Mouse (Mus musculus) left cerebral cortex, adult 8-10 months (tissue): ENCODE data around the gene Plxnb2. TPM values are rescaled to one million over a fixed set of nuclear protein-coding genes. Genes with fewer than 3 reads are reported as not detected.

ENCODE experiments used
- DNase-seq, 2 experiments: peaks; one replicate each; pipeline ENCODE4 v3.0.0; 2022; ENCODE audit warnings: low spot score in 2 of 2
- total RNA-seq, 4 experiments: library from RNA; stranded (reverse); gene quantifications; 2 replicates each; pipeline ENCODE4 v1.2.4; 2022

The Plxnb2 gene
- total RNA-seq, 4 experiments from 2014 or later = 42.6 to 60.9 (median 54.8) TPM

GRCm38 (mm10) chr15:89149271-89150040, 31.1 kb downstream of the Plxnb2 start, which contains the start of gene Mapk11:
Mapk11 (minus strand) TSS chr15:89149628.
- DNase-seq = no peak

GRCm38 (mm10) chr15:89148496-89149270, 31.9 kb downstream of the Plxnb2 start:
- no peak for DNase-seq

DNA sequence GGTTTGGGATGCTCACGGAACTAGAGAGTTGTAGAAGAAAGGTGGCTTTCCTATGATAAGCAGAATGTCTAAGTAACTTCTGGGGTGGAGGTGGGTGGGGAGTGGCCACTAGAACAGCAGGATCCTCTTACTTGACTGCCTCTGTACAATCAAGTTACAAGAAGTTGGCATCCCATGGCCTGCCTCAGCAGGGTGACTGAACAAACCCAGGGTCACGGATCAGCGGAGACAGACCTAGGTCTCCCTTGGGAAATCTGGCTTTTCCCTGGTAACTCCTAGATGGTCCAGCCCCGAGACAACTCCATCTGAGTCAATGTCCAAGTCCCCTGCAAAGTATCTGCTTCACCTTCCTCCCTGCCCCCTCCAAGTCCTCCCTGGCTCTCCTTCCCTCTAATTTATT, 32.7 kb downstream of the Plxnb2 start:
- DNase-seq = no peak

- no peak for DNase-seq
Observed at GRCm38 (mm10) chr15:89147456-89147855, 33.1 kb downstream of the Plxnb2 start.

DNA sequence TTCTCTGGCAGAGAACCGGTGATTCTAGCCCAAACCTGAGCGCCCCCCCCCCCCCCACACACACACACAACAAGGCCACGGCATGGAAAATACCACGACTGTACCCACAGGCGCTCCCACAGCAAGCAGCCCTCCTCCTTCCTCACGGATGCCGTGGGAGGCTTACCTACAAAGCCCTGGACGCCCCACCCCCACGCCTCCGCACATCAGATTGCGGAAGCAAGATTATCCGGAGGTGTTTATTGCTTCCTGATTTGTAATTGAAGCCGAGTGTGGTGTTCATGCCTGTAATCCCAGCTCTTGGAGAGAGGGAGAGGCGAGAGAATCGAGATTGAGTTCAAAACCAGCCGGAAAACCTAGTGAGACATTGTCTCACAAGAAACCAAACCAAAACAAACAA, 33.6 kb downstream of the Plxnb2 start:
- no peak for DNase-seq

DNA sequence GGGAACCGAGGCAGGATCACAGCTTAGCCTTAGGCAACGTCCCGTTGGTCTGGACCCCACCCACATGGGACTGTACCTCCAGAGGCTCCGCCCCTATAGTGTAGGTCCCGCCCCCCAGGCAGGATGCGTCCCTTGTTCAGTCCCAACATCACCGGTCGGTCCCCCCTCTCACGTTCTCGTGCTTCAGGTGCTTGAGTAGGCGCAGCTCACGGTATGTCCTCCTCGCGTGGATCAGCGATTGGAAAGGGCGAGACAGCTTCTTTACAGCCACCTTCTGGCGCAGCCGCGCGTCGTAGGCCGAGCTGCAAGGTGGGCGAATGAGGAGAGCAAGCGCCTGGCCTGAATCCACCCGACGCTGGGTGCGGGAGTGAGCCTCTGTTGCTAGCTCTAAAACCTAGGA, 34.1 kb downstream of the Plxnb2 start:
- DNase-seq = peak; percentile 46 to 86

- DNase-seq = no peak
Observed at GRCm38 (mm10) chr15:89145813-89146350, 34.7 kb downstream of the Plxnb2 start.

GRCm38 (mm10) chr15:89144965-89145364, 35.6 kb downstream of the Plxnb2 start:
- DNase-seq = no peak

- DNase-seq = no peak
Observed at GRCm38 (mm10) chr15:89143134-89143533, 37.5 kb downstream of the Plxnb2 start.

DNA sequence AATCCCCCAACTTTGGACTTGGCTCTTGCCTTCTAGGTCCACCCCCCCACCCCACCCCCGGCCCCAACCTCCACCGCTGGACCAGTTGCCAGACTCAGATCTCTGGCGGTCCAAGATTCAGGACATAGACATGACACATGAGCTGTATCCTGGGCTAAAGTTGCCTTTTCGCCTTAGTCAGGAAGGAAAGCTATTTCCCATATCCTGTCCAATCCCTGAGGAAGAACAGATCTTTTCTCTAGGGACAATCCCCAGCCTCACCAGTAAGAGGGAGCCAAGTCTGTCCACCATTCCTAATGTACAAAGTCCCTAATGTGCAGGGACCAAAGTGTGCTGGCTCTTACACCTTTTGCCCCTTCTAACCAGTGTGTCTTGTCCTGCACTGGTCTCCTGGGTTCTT, 38.7 kb downstream of the Plxnb2 start:
- no peak for DNase-seq

GRCm38 (mm10) chr15:89141443-89141842, 39.1 kb downstream of the Plxnb2 start:
- no peak for DNase-seq

GRCm38 (mm10) chr15:89140659-89141252, 39.8 kb downstream of the Plxnb2 start, which contains the start of gene Mapk12:
Mapk12 (minus strand) TSS chr15:89140703.
- DNase-seq = no peak

- DNase-seq = peak; percentile 54 to 87
Observed at GRCm38 (mm10) chr15:89140048-89140658, 40.4 kb downstream of the Plxnb2 start.

DNA sequence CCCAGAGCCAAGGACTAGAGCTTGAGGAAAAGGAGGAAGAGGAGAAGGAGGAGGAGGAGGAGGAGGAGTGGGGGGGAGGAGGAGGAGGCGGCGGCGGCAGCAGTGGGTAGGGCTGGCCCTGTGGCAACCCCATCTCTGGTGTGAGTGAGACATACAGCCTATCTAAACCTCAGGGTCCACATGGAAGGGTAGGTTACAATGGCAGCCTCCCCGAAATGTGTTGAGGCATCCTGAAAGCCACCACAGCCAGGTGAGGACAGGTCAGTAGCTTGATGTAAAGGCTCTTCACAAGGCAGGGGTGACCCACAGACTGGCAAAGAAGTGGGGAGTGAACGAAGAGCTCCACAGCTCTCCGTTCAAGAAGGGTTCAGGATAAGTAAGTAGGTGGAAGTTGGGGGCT, 42.1 kb downstream of the Plxnb2 start:
- no peak for DNase-seq

- DNase-seq = no peak
Observed at GRCm38 (mm10) chr15:89138046-89138405, 42.6 kb downstream of the Plxnb2 start.

GRCm38 (mm10) chr15:89137378-89138045, 43.1 kb downstream of the Plxnb2 start:
- DNase-seq = no peak

- no peak for DNase-seq
Observed at GRCm38 (mm10) chr15:89136461-89137155, 44.0 kb downstream of the Plxnb2 start.

- no peak for DNase-seq
Observed at GRCm38 (mm10) chr15:89131316-89131715, 49.3 kb downstream of the Plxnb2 start.

DNA sequence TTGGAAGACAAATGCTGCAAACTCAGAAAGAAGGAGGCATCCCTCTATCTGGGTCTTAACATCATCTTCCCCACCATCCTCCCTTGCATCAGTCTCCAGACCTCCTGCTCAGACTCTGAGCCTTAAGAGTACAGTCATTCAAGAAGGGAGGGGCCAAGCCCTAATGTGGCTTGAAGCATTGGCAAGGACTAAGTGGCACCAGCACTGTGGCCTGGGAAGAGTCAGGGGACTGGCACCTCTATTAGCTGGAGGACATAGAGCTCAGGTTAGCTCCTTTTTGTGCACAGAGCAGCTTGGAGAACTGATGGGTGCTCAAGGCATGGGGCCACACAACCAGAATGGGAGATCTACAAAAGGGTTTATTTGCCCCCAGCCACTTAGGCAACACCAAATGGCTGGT, 50.3 kb downstream of the Plxnb2 start:
- no peak for DNase-seq
